Mouse (Mus musculus) E14TG2a.4 (cell line): ENCODE measurements around the gene Hist2h2aa2.

Source experiments
- CTCF ChIP-seq: conservative IDR thresholded peaks from 2 replicates; pipeline ENCODE4 v1.5.1; 2014; ENCODE audit warnings: low read length
- NANOG ChIP-seq: IDR thresholded peaks from 2 replicates; pipeline ENCODE4 v1.6.1; 2014; ENCODE audit warnings: borderline replicate concordance, low read length, mixed read lengths

- TF ChIP-seq NANOG (no peak), CTCF (no peak)
Measured at GRCm38 (mm10) chr3:96234914-96235313, 5.2 kb downstream of the Hist2h2aa2 start.
